Mouse (Mus musculus) liver, adult 2 months (tissue): ENCODE measurements around the gene Ppif.

Experiments
- CTCF ChIP-seq: fragments of 200-500 bp; IDR thresholded peaks from 2 replicates; pipeline ENCODE4 v1.5.1; 2011; ENCODE audit warnings: low read depth, low read length, control low read depth
- POLR2A ChIP-seq: fragments of 200-500 bp; IDR thresholded peaks from 2 replicates; pipeline ENCODE4 v1.6.1; 2011; ENCODE audit warnings: low read length, control low read depth; ENCODE audit not compliant: insufficient read depth; ENCODE audit errors: extremely low read depth

- TF ChIP-seq CTCF (no peak), POLR2A (no peak)
Observed at GRCm38 (mm10) chr14:25716528-25716927, 22.6 kb downstream of the Ppif start.
